Comparison of ENCODE assay signal across 9 mouse cellular contexts in the genomic region with DNA sequence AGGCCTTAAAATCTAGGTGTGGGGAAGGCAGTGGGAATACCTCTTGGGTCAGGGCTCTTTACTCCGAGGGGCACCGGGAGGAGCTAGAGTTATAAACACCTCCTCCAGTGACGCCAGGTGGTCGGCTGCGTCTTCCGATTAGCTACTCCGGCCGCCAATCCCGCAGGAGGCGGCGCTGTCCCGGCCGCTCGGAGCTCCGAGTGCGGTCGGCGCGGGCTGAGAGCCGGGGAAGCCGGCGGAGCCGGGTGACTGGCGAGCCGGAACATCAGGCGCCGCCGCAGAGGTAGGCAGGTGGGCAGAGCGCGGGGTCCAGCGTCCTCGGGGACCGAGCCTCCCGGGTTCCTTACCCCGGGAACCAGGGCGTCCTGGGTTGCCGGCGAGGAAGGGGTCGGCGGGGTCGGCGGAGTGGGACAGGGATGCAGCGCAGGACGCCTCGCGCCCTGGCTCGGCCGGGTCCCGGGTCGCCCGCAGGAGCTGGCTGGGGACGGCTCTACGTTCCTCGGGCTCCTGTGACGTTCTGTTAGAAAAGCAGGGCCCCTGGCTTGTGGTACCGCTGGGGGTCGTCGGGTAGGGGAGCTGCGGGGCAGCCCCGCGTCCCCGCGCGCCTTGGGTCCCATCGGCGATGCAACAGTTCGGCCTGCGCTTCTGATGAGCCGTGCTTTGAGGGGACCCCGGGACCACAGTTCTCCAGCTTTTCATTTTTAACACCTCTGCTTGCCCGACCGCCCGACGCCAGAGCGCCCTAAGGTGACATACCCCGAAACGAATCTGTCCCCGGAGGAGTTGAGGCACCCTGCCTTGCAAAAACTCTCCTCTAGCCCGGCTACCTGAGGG. TPM values are rescaled to one million over a fixed set of nuclear protein-coding genes. Genes with fewer than 3 reads are reported as not detected.
A peak's percentile ranks its signal among the peaks of the same experiment; 100 is the strongest.
DNase-seq lines count a peak whose midpoint lies in the region; ATAC-seq and TF ChIP-seq lines count a peak whose summit lies in the region.
"Had no signal": no experiment of that assay in that cellular context is flagged by ENCODE, and none has a peak within 500 bp of the region (broad histone marks: within the 10 kb centered on the region; RNA-seq: fewer than 3 reads in every experiment).

TSS of gene Plekhh2 (plus strand) at position 214 of the 834 bp plus-strand sequence.

- H3K27ac ChIP-seq in spleen, adult 2 months (ENCODE audit: insufficient read depth, low read length), result peak within 1 kb of the TSS; percentile 48; the same call in 1 of the 2 replicates
- H3K27ac ChIP-seq in embryonic facial prominence, embryonic 15.5 days (replicated peaks), result peak within 1 kb of the TSS; percentile 86
- H3K27ac ChIP-seq in heart, embryonic 11.5 days (ENCODE audit: low read depth, low read length), result peak within 1 kb of the TSS; percentile 22; the same call in 1 of the 2 replicates
- peak within 1 kb of the TSS; percentile 92 for H3K27ac ChIP-seq in kidney, embryonic 14.5 days (ENCODE audit: low read depth, low read length)
- peak within 1 kb of the TSS; percentile 89 for H3K27ac ChIP-seq in limb, embryonic 15.5 days
- no peak within 1 kb of the TSS for H3K27ac ChIP-seq in midbrain, embryonic 15.5 days
- H3K27ac ChIP-seq in stomach, postnatal 0 days (replicated peaks), result peak within 1 kb of the TSS; percentile 89

- peak within 1 kb of the TSS; percentile 28; the same call in 1 of the 2 replicates for H3K4me3 ChIP-seq in spleen, adult 2 months (ENCODE audit: extremely low read depth, insufficient read depth, insufficient read length)
- H3K4me3 ChIP-seq in embryonic facial prominence, embryonic 15.5 days (replicated peaks), result peak within 1 kb of the TSS; percentile 83
- peak within 1 kb of the TSS; percentile 72 for H3K4me3 ChIP-seq in heart, embryonic 11.5 days (ENCODE audit: low read depth, low read length)
- peak within 1 kb of the TSS; percentile 84 for H3K4me3 ChIP-seq in kidney, embryonic 14.5 days (ENCODE audit: low read length)
- peak within 1 kb of the TSS; percentile 71 for H3K4me3 ChIP-seq in limb, embryonic 15.5 days
- H3K4me3 ChIP-seq in midbrain, embryonic 15.5 days, result peak within 1 kb of the TSS; percentile 74
- peak within 1 kb of the TSS; percentile 73 for H3K4me3 ChIP-seq in stomach, postnatal 0 days (ENCODE audit: low read depth, low read length)

- peak within 1 kb of the TSS; percentile 67 for H3K4me2 ChIP-seq in embryonic facial prominence, embryonic 15.5 days (replicated peaks)
- H3K4me2 ChIP-seq in heart, embryonic 11.5 days, result peak within 1 kb of the TSS; percentile 98
- H3K4me2 ChIP-seq in kidney, embryonic 14.5 days (replicated peaks; ENCODE audit: low read depth, low read length), result peak within 1 kb of the TSS; percentile 85
- H3K4me2 ChIP-seq in limb, embryonic 15.5 days, result peak within 1 kb of the TSS; percentile 82
- H3K4me2 ChIP-seq in midbrain, embryonic 15.5 days, result peak within 1 kb of the TSS; percentile 81
- peak within 1 kb of the TSS; percentile 99 for H3K4me2 ChIP-seq in stomach, postnatal 0 days (replicated peaks; ENCODE audit: low read depth)

- peaks cover 9% of the 10 kb centered on the region for H3K27me3 ChIP-seq in spleen, adult 2 months (ENCODE audit: control insufficient read depth, insufficient read depth, low read length)
- no peaks in the 10 kb centered on the region for H3K27me3 ChIP-seq in embryonic facial prominence, embryonic 15.5 days
- no peaks in the 10 kb centered on the region for H3K27me3 ChIP-seq in heart, embryonic 11.5 days (ENCODE audit: control insufficient read depth, insufficient read depth, low read length)
- no peaks in the 10 kb centered on the region for H3K27me3 ChIP-seq in kidney, embryonic 14.5 days (ENCODE audit: control insufficient read depth, insufficient read depth, low read length)
- H3K27me3 ChIP-seq in limb, embryonic 15.5 days, result no peaks in the 10 kb centered on the region
- 0 out of 2 replicates have a peak, but pooled peaks cover 4% of the 10 kb centered on the region for H3K27me3 ChIP-seq in midbrain, embryonic 15.5 days (replicated peaks)
- H3K27me3 ChIP-seq in stomach, postnatal 0 days (ENCODE audit: control insufficient read depth, insufficient read depth, low read length), result no peaks in the 10 kb centered on the region

- WGBS in spleen, adult 2 months, result 2% methylated on average over 75 of the region's 79 CpGs
- WGBS in embryonic facial prominence, embryonic 15.5 days, result under 1% methylated on average over 79 of the region's 79 CpGs
- WGBS in heart, embryonic 11.5 days (ENCODE audit: insufficient replicate concordance), result under 1% methylated on average over 78 of the region's 79 CpGs
- under 1% methylated on average over 79 of the region's 79 CpGs for WGBS in kidney, embryonic 14.5 days
- under 1% methylated on average over 79 of the region's 79 CpGs for WGBS in limb, embryonic 15.5 days
- under 1% methylated on average over 79 of the region's 79 CpGs for WGBS in midbrain, embryonic 15.5 days
- WGBS in stomach, postnatal 0 days, result under 1% methylated on average over 75 of the region's 79 CpGs

- no peak for TF ChIP-seq POLR2A in spleen, adult 2 months (IDR thresholded peaks at IDR 0.05; ENCODE audit: low read depth, low read length)

- no peaks in the 10 kb centered on the region for H3K36me3 ChIP-seq in spleen, adult 2 months (ENCODE audit: control insufficient read depth, insufficient read depth, low read length)
- H3K36me3 ChIP-seq in embryonic facial prominence, embryonic 15.5 days, result no peaks in the 10 kb centered on the region
- no peaks in the 10 kb centered on the region for H3K36me3 ChIP-seq in heart, embryonic 11.5 days (ENCODE audit: control insufficient read depth, insufficient read depth, low read length)
- no peaks in the 10 kb centered on the region for H3K36me3 ChIP-seq in kidney, embryonic 14.5 days (ENCODE audit: control insufficient read depth, insufficient read depth, low read length)
- no peaks in the 10 kb centered on the region for H3K36me3 ChIP-seq in limb, embryonic 15.5 days
- no peaks in the 10 kb centered on the region for H3K36me3 ChIP-seq in midbrain, embryonic 15.5 days (replicated peaks)
- H3K36me3 ChIP-seq in stomach, postnatal 0 days (ENCODE audit: control insufficient read depth, insufficient read depth, low read length), result no peaks in the 10 kb centered on the region
- H3K36me3 ChIP-seq: G1E had no signal

- ATAC-seq in embryonic facial prominence, embryonic 15.5 days (ENCODE audit: insufficient number of reproducible peaks, low FRiP score, low TSS enrichment, low read depth), result peak; percentile 89
- ATAC-seq in heart, embryonic 11.5 days (replicated peaks; ENCODE audit: insufficient number of reproducible peaks, low FRiP score, low TSS enrichment), result peak; percentile 75
- ATAC-seq in kidney, embryonic 14.5 days (ENCODE audit: low FRiP score, low TSS enrichment), result peak; percentile 89
- peak; percentile 85 for ATAC-seq in limb, embryonic 15.5 days (ENCODE audit: insufficient number of reproducible peaks, low FRiP score, low TSS enrichment, low read depth)
- ATAC-seq in midbrain, embryonic 15.5 days (replicated peaks), result peak; percentile 94
- ATAC-seq in stomach, postnatal 0 days (ENCODE audit: low FRiP score, low TSS enrichment), result peak; percentile 81; the same call in 1 of the 2 replicates

- H3K4me1 ChIP-seq in spleen, adult 2 months (ENCODE audit: control insufficient read depth, insufficient read depth, insufficient read length), result no peaks in the 10 kb centered on the region; the same call in 1 of the 2 replicates
- H3K4me1 ChIP-seq in embryonic facial prominence, embryonic 15.5 days, result peaks cover 24% of the 10 kb centered on the region
- H3K4me1 ChIP-seq in heart, embryonic 11.5 days (ENCODE audit: control insufficient read depth, insufficient read depth, low read length), result 0 out of 2 replicates have a peak, but pooled peaks cover 2% of the 10 kb centered on the region
- H3K4me1 ChIP-seq in kidney, embryonic 14.5 days (ENCODE audit: control insufficient read depth, insufficient read depth, low read length), result peaks cover 6% of the 10 kb centered on the region; the same call in 1 of the 2 replicates
- H3K4me1 ChIP-seq in limb, embryonic 15.5 days, result peaks cover 20% of the 10 kb centered on the region
- peaks cover 9% of the 10 kb centered on the region; the same call in 1 of the 2 replicates for H3K4me1 ChIP-seq in midbrain, embryonic 15.5 days
- H3K4me1 ChIP-seq in stomach, postnatal 0 days (replicated peaks; ENCODE audit: control insufficient read depth, insufficient read depth), result peaks cover 5% of the 10 kb centered on the region

- no peaks in the 10 kb centered on the region for H3K9me3 ChIP-seq in embryonic facial prominence, embryonic 15.5 days (replicated peaks)
- H3K9me3 ChIP-seq in heart, embryonic 11.5 days (replicated peaks; ENCODE audit: control insufficient read depth, low read length), result no peaks in the 10 kb centered on the region
- no peaks in the 10 kb centered on the region for H3K9me3 ChIP-seq in kidney, embryonic 14.5 days (ENCODE audit: control insufficient read depth, low read length)
- H3K9me3 ChIP-seq in limb, embryonic 15.5 days, result no peaks in the 10 kb centered on the region
- no peaks in the 10 kb centered on the region for H3K9me3 ChIP-seq in midbrain, embryonic 15.5 days
- no peaks in the 10 kb centered on the region for H3K9me3 ChIP-seq in stomach, postnatal 0 days (ENCODE audit: control insufficient read depth, low read length)
- H3K9me3 ChIP-seq: G1E had no signal

- no peak for TF ChIP-seq CTCF in spleen, adult 2 months (IDR thresholded peaks at IDR 0.05; ENCODE audit: extremely low read depth, insufficient read depth, insufficient read length, insufficient replicate concordance)
- TF ChIP-seq CTCF in stomach, postnatal 0 days (IDR thresholded peaks at IDR 0.05; ENCODE audit: low read depth), result peak; percentile 61

- no peak for TF ChIP-seq EP300 in stomach, postnatal 0 days (optimal IDR thresholded peaks at IDR 0.05)

- peak within 1 kb of the TSS; percentile 63 for H3K9ac ChIP-seq in embryonic facial prominence, embryonic 15.5 days
- H3K9ac ChIP-seq in heart, embryonic 11.5 days (ENCODE audit: low read depth, low read length), result peak within 1 kb of the TSS; percentile 74
- peak within 1 kb of the TSS; percentile 89 for H3K9ac ChIP-seq in kidney, embryonic 14.5 days (ENCODE audit: low read depth, low read length)
- peak within 1 kb of the TSS; percentile 72 for H3K9ac ChIP-seq in limb, embryonic 15.5 days
- H3K9ac ChIP-seq in midbrain, embryonic 15.5 days, result peak within 1 kb of the TSS; percentile 70
- peak within 1 kb of the TSS; percentile 86 for H3K9ac ChIP-seq in stomach, postnatal 0 days (ENCODE audit: low read length)

- DNase-seq in spleen, adult 2 months (ENCODE audit: low read depth in 1 of 2, low spot score in 2 of 2), result peak in 1 of 2 experiments; percentile 4
- DNase-seq in spleen, postnatal 14 days (ENCODE audit: low spot score in 2 of 2), result no peak
- peak; percentile 82 for DNase-seq in stomach, postnatal 0 days (ENCODE audit: low spot score)

RNA-seq across cellular contexts. Expression of gene Plekhh2, which starts in this region (rescaled TPM):
- polyA plus RNA-seq in spleen, adult 2 months (2012; rRNA removed), result 1.6 TPM in 2 replicates
- polyA plus RNA-seq in embryonic facial prominence, embryonic 15.5 days (2015; fragmentation: Nextera tagmentation; extraction: Ambion mirVana), result 8.9 and 9.5 TPM in 2 replicates
- polyA plus RNA-seq in heart, embryonic 11.5 days (2014; fragmentation: Nextera tagmentation; extraction: Ambion mirVana), result 3.2 and 4.2 TPM in 2 replicates
- polyA plus RNA-seq in kidney, embryonic 14.5 days (2014; fragmentation: Nextera tagmentation; extraction: Ambion mirVana), result 10.3 and 13.9 TPM in 2 replicates
- polyA plus RNA-seq in limb, embryonic 15.5 days (2015; fragmentation: Nextera tagmentation; extraction: Ambion mirVana), result 8.2 and 9.5 TPM in 2 replicates
- 2.2 and 2.6 TPM in 2 replicates for polyA plus RNA-seq in midbrain, embryonic 15.5 days (2015; fragmentation: Nextera tagmentation; extraction: Ambion mirVana)
- polyA plus RNA-seq in stomach, postnatal 0 days (2015; fragmentation: Nextera tagmentation; extraction: Ambion mirVana), result 2.3 and 2.4 TPM in 2 replicates

Comparison
In these comparisons a context has a peak if more than half of its experiments do, and no peak if none do; other contexts are left out.
1. H3K4me3 ChIP-seq: peak in every context shown above with its lines; median percentile 84 in kidney, embryonic 14.5 days; 83 in embryonic facial prominence, embryonic 15.5 days; 74 in midbrain, embryonic 15.5 days; 73 in stomach, postnatal 0 days; 72 in heart, embryonic 11.5 days; 71 in limb, embryonic 15.5 days; 28 in spleen, adult 2 months.